Mouse (Mus musculus): ENCODE data around the gene Timm9. TPM values are rescaled to one million over a fixed set of nuclear protein-coding genes. Genes with fewer than 3 reads are reported as not detected.

Timm9 gene
- polyA plus RNA-seq, 1 experiment from 2014 or later: 36.2 TPM

DNA sequence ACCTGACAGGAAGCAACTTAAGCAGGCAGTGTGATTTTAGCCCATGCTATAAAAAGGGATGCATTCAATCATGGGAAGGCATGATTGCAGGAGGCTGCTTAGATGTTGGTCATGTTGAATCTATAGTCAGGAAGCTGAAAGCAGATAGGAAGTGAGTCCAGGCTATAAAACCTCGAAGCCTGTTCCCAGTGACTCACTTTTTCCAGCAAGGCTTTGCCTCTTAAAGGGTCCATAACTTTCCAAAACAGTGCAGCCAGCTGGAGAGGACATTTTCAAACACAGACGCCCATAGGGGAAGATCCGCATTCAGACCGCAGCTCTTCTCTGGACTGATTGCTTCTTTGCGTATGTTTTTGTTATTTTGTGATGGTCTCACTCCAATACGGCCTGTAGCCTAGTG is 18.5 kb upstream of the Timm9 start:
- Histone ChIP-seq H3K36me3 (ENCODE audit: insufficient read depth, low read length) (peaks cover 25% of the 10 kb centered on the region; the same call in 1 of the 2 replicates), H3K4me3 (ENCODE audit: low read depth, low read length) (no peak overlapping the region), H3K4me2 (replicated peaks; ENCODE audit: low read depth, low read length) (no peak overlapping the region), H3K9me3 (ENCODE audit: low read length) (no peaks in the 10 kb centered on the region), H3K27ac (ENCODE audit: low read length) (no peak overlapping the region), H3K27me3 (replicated peaks; ENCODE audit: insufficient read depth, low read length) (no peaks in the 10 kb centered on the region), H3K9ac (replicated peaks; ENCODE audit: low read depth) (no peak overlapping the region), H3K4me1 (ENCODE audit: insufficient read depth, low read depth, low read length) (no peaks in the 10 kb centered on the region)
- TF ChIP-seq CTCF (IDR thresholded peaks at IDR 0.05) (no peak), EP300 (IDR thresholded peaks at IDR 0.05) (no peak)
- ATAC-seq: no peak
- DNase-seq (ENCODE audit: low spot score): no peak
- 93% methylated on average over 6 of the region's 6 CpGs for WGBS

DNA sequence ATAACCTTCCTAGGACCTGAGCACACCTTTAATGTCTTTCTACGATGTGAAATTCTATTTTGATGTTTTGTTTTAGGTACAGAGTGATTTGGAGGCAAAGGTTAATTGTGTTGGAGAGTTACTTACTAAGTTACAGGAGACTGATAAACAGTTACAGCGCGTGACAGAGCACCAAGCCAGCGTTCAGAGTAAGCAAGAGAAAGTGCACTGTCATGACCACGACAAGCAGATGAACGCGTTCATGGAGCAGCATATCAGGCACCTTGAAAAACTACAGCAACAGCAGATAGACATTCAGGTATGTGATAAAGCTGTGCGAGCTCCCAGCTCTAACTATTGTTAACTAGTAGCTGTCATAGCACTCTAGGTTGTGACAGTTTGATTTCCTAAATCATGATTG is 13.7 kb upstream of the Timm9 start:
- H3K27ac ChIP-seq (ENCODE audit: low read length): no peak overlapping the region
- H3K9ac ChIP-seq (replicated peaks; ENCODE audit: low read depth): no peak overlapping the region
- DNase-seq (ENCODE audit: low spot score) (no peak), ATAC-seq (no peak)
- peaks cover 23% of the 10 kb centered on the region; the same call in 1 of the 2 replicates for H3K36me3 ChIP-seq (ENCODE audit: insufficient read depth, low read length)
- no peak overlapping the region for H3K4me3 ChIP-seq (ENCODE audit: low read depth, low read length)
- H3K4me2 ChIP-seq (replicated peaks; ENCODE audit: low read depth, low read length): no peak overlapping the region
- WGBS: 89% methylated on average over 8 of the region's 8 CpGs
- no peaks in the 10 kb centered on the region for H3K9me3 ChIP-seq (ENCODE audit: low read length)
- no peaks in the 10 kb centered on the region for H3K27me3 ChIP-seq (replicated peaks; ENCODE audit: insufficient read depth, low read length)
- no peaks in the 10 kb centered on the region for H3K4me1 ChIP-seq (ENCODE audit: insufficient read depth, low read depth, low read length)
- no peak for TF ChIP-seq CTCF (IDR thresholded peaks at IDR 0.05)
- no peak for TF ChIP-seq EP300 (IDR thresholded peaks at IDR 0.05)

- no peak overlapping the region for H3K9ac ChIP-seq (replicated peaks; ENCODE audit: low read depth)
- H3K27ac ChIP-seq (ENCODE audit: low read length): no peak overlapping the region
- DNase-seq (ENCODE audit: low spot score): no peak
- H3K4me2 ChIP-seq (replicated peaks; ENCODE audit: low read depth, low read length): no peak overlapping the region
- no peak for TF ChIP-seq CTCF (IDR thresholded peaks at IDR 0.05)
- no peak for TF ChIP-seq EP300 (IDR thresholded peaks at IDR 0.05)
- WGBS: 85% methylated on average over 6 of the region's 6 CpGs
- peaks cover 19% of the 10 kb centered on the region; the same call in 1 of the 2 replicates for H3K36me3 ChIP-seq (ENCODE audit: insufficient read depth, low read length)
- H3K4me3 ChIP-seq (ENCODE audit: low read depth, low read length): no peak overlapping the region
- H3K4me1 ChIP-seq (ENCODE audit: insufficient read depth, low read depth, low read length): no peaks in the 10 kb centered on the region
- no peak for ATAC-seq
- no peaks in the 10 kb centered on the region for H3K9me3 ChIP-seq (ENCODE audit: low read length)
- no peaks in the 10 kb centered on the region for H3K27me3 ChIP-seq (replicated peaks; ENCODE audit: insufficient read depth, low read length)
These were observed 13.0 kb upstream of the Timm9 start for GRCm38 (mm10) chr12:71149456-71149855.

DNA sequence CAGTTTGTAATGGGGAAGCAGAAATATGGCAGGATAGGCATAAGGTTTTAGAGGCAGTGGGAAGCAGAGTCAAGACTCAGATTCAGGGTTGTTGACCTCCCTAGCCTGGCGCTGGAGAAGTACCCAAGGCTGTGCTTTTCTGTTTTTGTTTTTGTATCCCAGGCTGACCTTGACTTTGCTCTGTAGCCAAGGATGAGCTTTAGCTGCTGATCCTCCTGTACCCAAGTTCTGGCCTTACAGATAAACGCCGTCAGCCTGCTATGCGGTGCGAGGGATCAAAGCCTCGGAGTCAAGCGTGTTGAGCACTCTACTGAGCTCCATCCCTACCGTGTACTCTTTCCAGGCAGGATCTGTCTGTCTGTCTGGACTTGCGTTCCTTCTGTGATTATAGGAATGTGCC is 12.3 kb upstream of the Timm9 start:
- Histone ChIP-seq H3K27ac (ENCODE audit: low read length) (no peak overlapping the region), H3K36me3 (ENCODE audit: insufficient read depth, low read length) (peaks cover 19% of the 10 kb centered on the region; the same call in 1 of the 2 replicates), H3K4me2 (replicated peaks; ENCODE audit: low read depth, low read length) (no peak overlapping the region), H3K27me3 (replicated peaks; ENCODE audit: insufficient read depth, low read length) (no peaks in the 10 kb centered on the region), H3K4me1 (ENCODE audit: insufficient read depth, low read depth, low read length) (no peaks in the 10 kb centered on the region), H3K9me3 (ENCODE audit: low read length) (no peaks in the 10 kb centered on the region), H3K4me3 (ENCODE audit: low read depth, low read length) (no peak overlapping the region), H3K9ac (replicated peaks; ENCODE audit: low read depth) (no peak overlapping the region)
- no peak for TF ChIP-seq EP300 (IDR thresholded peaks at IDR 0.05)
- no peak for TF ChIP-seq CTCF (IDR thresholded peaks at IDR 0.05)
- DNase-seq (ENCODE audit: low spot score) (no peak), ATAC-seq (no peak)
- 95% methylated on average over 9 of the region's 9 CpGs for WGBS

- peak; percentile 72 for TF ChIP-seq CTCF (IDR thresholded peaks at IDR 0.05)
- TF ChIP-seq EP300 (IDR thresholded peaks at IDR 0.05): no peak
- Histone ChIP-seq H3K36me3 (ENCODE audit: insufficient read depth, low read length) (peaks cover 19% of the 10 kb centered on the region; the same call in 1 of the 2 replicates), H3K4me3 (ENCODE audit: low read depth, low read length) (no peak overlapping the region), H3K4me2 (replicated peaks; ENCODE audit: low read depth, low read length) (no peak overlapping the region), H3K27me3 (replicated peaks; ENCODE audit: insufficient read depth, low read length) (no peaks in the 10 kb centered on the region), H3K4me1 (ENCODE audit: insufficient read depth, low read depth, low read length) (no peaks in the 10 kb centered on the region), H3K27ac (ENCODE audit: low read length) (no peak overlapping the region), H3K9me3 (ENCODE audit: low read length) (no peaks in the 10 kb centered on the region), H3K9ac (replicated peaks; ENCODE audit: low read depth) (no peak overlapping the region)
- peak; percentile 57 for DNase-seq (ENCODE audit: low spot score)
- WGBS: 68% methylated on average over 3 of the region's 3 CpGs
- ATAC-seq: no peak
These were observed 11.2 kb upstream of the Timm9 start for GRCm38 (mm10) chr12:71147641-71148040.

GRCm38 (mm10) chr12:71141189-71141588 is 4.7 kb upstream of the Timm9 start:
- Histone ChIP-seq H3K4me3 (ENCODE audit: low read depth, low read length) (no peak overlapping the region), H3K4me2 (replicated peaks; ENCODE audit: low read depth, low read length) (no peak overlapping the region), H3K27me3 (replicated peaks; ENCODE audit: insufficient read depth, low read length) (no peaks in the 10 kb centered on the region), H3K9ac (replicated peaks; ENCODE audit: low read depth) (no peak overlapping the region), H3K36me3 (ENCODE audit: insufficient read depth, low read length) (peaks cover 5% of the 10 kb centered on the region; the same call in 1 of the 2 replicates), H3K4me1 (ENCODE audit: insufficient read depth, low read depth, low read length) (peaks cover 3% of the 10 kb centered on the region; the same call in 1 of the 2 replicates), H3K9me3 (ENCODE audit: low read length) (no peaks in the 10 kb centered on the region), H3K27ac (ENCODE audit: low read length) (no peak overlapping the region)
- DNase-seq (ENCODE audit: low spot score): no peak
- TF ChIP-seq CTCF (IDR thresholded peaks at IDR 0.05): peak; percentile 17; the same call in 1 of the 2 replicates
- TF ChIP-seq EP300 (IDR thresholded peaks at IDR 0.05): no peak
- ATAC-seq: no peak
